Mouse (Mus musculus) brain, embryonic 18.5 days (tissue): ENCODE results near the gene Tsga10ip.
A peak's percentile ranks its signal among the peaks of the same experiment; 100 is the strongest.
"Not testable (repeated sequence)": the region's sequence is repeated elsewhere in the genome, so short reads cannot be mapped to it uniquely, and the experiment has no call there.

Experiments
- DNase-seq: peaks from one replicate; pipeline ENCODE4 v3.0.0-alpha.2; 2012; ENCODE audit warnings: low read depth, low spot score

Tsga10ip gene

DNA sequence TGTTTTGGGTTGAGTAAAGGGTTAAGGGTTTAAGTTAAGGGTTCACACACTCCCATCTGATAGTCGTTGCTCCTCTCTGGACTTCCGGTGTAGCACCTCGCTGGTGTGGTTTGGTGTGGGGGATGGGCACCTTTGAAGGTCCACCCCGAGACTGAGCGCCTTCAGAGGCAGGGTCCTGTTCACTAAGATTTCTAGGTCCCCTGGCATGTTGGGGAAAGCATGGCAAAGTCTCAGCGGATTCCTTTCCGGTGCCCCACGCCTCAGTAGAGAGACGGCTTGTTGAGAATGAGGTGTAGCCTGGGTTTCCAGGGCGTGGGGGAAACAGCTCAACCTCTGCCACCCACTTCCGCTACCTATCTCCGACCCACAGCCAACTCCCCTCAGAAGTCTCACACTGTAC lies 12.7 kb downstream of the Tsga10ip start:
- no peak for DNase-seq

DNA sequence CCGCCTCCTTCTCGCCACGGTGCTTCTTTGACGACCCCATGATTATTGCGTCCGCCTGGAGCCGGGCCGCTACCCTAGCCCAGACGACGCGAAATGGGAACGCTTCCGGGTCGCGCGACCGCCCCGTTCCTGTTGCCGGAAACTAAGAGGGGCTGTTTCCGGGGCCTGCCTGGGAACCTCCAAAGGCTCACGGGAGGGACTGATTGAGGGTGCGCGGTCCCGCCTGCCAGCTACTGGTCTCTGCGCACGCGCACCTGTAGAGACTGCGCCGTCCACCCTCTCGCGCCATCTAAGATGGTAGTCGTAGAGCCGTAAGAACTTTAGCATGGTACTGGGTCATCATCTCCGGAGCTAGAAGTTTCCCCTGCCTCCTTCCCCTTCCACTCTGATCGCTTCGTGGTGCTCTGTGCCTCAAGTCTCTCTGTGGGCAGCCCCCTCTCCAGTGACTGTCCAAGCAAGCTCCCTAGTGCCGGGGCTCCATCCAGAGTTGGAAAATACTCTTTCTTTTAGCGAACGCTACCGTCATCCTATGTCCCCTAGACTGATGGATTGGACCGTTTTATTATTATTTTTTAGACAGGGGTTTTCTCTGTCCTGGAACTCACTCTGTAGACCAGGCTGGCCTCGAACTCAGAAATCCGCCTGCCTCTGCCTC lies 13.6 kb downstream of the Tsga10ip start, which contains the start of gene Sart1:
Gene Sart1, minus strand, starts transcription at position 116 of the 655 bp plus-strand sequence.
- peak; percentile 93 for DNase-seq

DNA sequence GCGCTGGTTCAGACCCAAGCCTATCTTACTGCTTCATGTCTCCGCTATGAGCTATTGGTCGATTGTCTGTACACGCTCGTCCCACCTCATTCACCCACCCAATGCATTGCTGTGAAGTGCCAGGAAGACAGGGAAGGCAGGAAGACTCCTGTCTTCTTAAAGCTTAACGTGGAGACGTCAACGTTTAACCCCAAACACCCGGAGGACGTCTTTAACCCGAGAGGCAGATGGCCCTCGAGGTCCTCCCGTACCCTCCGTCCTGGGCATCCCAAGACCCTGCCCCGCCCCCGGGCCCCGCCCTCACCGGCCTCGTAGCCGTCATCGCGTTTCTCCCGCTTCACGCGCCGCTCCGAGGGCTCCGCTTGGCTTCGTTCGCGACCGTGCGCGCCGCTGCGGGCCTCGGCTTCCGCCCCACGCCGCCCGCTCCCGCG lies 14.3 kb downstream of the Tsga10ip start:
- DNase-seq = no peak

DNA sequence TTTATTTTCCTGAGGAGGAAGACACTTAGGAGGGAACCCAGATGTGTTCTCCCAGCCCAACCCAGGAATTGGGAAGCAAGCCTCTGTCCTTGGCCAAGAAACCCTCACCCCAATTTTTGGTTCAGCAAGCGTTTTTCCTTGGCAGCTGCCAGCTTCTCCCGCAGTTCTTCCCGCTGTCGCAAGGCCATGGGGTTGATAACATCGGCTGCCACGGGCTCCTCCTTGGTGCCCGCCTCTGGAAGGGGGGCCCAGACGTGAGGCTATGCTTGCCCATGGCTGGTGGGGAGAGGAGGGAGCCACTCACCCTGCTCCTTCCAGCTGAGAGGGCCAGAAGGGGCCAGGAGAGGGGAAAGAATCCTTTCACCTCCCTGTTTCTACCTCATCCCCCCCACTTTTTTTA lies 17.6 kb downstream of the Tsga10ip start:
- DNase-seq = no peak

DNA sequence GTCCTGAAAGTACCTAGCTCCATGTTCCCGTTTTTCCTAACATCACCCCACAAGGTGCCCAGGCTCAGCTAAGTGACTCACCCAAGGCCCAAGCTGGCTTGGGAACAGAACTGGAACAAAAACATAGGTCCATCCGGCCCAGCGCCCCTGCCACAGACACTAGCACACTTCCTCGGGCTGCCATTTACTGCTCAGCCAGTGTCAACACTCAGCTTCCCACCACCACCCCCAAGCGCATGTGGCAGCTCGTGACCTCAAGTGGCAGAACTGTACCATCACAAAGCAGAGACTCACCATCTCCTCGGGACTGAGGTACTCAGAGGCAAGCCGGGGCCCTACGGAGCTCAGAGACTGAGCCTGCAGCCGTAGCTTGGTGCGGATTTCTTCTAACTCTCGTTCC lies 19.0 kb downstream of the Tsga10ip start:
- DNase-seq = no peak

DNA sequence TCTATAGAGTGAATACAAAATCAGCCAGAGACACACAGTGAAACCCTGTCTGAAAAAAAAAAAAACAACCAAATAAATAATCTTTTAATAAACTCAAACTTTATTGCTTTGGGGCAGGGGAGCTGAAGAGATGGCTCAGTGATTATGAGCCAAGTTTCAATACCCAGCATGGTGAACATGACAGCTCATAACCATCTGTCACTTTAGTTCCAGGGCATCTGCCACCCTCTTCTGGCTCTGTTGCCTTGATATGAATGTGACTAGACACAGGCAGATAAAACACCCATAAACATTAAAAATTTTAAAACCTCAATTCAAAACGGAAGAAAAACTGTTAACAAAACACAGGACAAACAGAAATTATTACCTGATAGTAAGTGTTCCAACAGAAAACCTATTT lies 24.9 kb downstream of the Tsga10ip start:
- DNase-seq = no peak

DNA sequence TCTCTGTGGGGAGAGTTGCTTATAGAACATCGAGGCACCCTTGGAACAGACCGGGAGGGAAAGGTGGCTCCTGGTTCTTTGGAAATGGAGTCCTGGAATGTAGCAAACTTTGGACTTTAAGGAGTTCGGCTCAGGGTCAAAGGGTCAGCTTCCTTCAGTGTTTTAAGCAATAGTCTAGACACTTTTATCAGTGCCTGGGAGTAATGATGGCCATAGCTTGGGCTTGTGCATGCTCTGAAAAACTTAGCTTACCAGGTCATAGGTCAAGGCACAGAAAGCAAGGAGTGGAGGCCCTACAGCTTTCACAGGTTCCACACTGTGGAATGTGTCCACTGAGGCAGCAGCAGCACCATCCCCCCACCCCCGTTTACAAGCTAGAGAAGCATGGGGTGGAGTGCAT lies 27.6 kb downstream of the Tsga10ip start:
- no peak for DNase-seq

DNA sequence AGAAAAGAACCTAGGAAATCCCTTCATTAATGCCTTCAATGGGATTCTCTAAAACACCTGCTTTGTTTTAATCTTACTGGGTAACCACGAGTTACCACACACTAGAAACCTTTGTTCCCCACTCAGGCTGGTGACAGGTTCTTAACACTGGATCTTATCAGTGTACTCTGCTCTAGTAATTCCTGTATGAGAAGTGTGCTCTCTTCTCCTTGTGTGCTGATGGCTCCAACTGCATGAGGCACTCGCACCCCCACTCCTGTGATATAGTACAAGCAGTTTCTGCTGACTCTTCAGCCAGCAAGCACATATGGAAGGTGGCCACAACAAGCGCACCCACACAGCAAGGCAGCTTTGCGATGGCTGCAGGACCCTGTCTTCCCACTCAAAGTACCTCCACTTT lies 28.1 kb downstream of the Tsga10ip start:
- no peak for DNase-seq

DNA sequence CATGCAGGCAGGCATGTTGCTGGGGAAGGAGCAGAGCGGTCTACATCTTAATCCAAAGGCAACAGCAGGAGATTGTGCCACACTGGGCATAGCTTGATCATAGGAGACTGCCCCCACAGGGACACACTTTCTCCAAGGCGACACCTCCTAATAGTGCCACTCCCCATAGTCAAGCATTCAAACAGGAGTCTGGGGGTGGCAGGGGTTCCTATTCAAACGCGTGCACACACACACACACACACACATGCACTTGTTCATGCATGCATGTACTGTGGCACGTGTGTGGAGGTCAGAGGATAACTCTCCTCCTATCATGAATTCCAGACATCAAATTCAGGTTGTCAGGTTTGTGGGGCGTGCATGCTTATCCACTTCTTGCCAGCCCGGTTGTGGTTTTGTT lies 29.6 kb downstream of the Tsga10ip start:
- DNase-seq = no peak

DNA sequence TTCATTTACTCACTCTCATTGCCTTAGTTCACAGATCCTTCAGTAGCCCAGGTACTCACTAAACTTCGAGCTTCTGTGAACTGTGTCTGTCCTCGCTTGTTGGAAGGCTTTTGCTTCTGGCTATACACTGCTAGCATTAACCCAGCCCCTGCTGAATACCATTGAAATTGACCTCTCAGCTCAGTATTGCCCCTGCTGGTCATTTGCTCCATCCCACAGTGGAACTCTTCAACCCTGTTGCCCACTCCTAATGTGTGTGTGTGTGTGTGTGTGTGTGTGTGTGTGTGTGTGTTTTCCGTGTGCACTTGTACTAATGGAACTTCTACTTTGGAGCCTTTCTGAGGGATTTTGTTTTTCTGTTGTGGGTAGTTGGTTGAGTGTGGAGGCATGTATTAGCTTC lies 31.4 kb downstream of the Tsga10ip start:
- DNase-seq = no peak

DNA sequence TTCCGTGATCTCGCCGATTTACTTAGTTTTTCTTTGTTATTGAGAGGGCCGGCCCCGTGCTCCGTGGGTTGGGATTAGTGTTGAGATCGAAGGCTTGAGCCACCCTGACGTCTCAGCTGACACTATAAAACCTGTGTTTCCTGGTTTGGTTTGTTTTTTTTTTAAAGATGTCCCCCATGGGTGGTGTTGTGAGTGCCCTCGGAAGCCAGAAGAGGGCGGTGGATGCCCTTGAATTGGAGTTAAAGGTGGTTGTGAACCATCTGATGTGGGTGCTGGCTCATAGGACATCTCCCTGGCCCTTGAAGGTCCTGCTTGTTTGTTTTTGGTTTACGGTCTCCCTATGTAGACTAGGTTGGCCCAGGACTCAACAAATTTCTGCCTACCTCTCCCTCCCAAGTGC lies 34.9 kb downstream of the Tsga10ip start:
- DNase-seq = no peak

DNA sequence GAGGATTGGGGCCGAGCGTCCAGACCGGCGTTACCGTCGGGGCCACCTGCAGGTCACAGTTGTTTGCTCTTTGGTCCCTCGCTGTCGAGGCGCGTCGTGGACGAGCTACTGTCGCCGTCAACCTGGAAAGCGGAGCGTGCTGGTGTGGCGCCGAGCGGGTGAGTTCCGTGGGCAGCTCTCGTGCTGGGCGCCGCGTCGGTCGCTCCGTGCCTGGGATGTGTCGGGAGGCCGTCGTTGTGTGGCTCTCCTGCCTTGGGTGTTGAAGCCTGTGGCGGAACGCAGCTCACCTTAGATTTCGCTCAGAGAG lies 35.3 kb downstream of the Tsga10ip start, which contains the start of gene Banf1:
Gene Banf1, minus strand, starts transcription at position 116 of the 307 bp plus-strand sequence.
- no peak for DNase-seq

DNA sequence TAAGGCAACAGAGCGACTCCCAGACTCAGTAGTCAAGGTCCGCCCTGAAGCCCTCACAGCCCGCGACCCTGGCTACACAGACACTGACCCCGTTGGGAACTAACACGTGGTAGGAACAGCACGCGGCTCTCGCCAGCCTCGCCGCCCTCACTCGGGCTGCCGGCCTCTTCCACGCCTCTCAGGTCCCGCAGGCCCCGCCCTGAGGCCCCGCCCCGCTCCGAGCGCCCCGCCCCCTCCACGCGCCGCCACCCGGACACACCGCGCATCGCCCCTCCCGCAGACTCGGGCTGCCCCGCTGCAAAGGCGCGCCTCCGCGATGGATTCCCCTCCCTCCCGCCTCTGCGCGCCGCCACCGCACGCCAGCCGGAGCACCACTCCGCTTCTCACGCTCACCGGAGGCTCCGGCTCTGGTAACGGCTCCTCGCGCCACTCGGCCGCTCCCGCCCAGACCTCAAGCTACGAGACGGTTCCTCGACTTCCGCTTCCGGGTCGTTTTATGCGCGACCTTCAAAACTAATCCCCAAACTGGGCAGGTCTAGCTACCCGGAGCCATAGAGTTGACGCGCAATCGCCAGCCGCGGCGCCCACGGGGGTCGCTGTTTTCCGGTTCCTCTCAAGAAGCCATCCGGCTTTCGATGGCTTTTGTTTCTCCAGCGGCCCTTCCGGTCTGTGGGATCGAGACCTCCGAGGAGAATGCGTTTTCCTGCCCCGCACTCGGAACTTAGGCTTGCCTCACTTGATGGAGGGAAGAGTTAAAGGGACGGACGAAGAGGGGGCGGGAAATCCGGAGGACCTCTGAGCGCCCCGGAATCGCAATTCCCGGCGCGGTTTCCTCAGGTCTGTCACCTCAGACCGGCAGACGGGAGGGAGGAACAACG lies 35.9 kb downstream of the Tsga10ip start, which contains the start of gene Eif1ad:
Gene Eif1ad, plus strand, starts transcription at position 567 of the 878 bp plus-strand sequence.
- DNase-seq = peak; percentile 94

DNA sequence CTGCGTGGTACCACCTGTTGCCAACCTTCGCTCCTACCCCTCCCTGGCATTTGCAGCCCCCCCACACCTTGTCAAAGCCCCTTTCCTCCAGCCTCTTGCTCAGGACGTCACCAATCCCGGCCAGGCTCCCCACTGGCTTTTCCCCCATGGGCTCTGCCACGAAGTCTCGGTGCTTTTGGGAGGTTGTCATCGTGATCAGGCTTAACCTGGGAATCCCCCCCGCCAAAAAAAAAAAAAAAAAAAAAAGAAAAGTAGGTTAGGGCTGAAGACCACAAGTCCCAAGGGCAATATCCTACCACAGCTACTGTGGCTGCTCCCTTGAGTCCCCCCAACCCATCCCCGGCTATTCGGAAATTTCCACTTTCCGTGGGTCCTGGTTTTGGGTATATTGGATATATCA lies 36.6 kb downstream of the Tsga10ip start:
- DNase-seq = no peak

DNA sequence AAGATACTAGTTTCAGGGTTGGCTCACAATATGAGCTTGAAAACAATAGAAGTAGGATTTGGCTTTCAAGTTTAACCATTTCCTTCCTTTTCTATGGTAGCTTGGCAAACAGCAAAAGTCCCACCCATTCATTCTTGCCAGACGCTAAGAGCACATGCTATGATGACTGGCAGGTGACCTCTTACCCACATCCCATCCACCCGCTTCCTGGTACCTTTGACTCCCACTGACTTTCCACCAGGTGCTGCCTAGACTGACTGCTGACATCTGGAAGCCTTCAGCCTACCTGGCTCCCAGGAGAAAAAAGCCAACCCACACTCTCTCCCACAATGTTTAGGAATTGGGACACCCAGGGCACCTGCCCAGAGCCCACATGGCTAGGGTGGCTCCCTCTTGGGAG lies 38.2 kb downstream of the Tsga10ip start:
- DNase-seq = no peak

DNA sequence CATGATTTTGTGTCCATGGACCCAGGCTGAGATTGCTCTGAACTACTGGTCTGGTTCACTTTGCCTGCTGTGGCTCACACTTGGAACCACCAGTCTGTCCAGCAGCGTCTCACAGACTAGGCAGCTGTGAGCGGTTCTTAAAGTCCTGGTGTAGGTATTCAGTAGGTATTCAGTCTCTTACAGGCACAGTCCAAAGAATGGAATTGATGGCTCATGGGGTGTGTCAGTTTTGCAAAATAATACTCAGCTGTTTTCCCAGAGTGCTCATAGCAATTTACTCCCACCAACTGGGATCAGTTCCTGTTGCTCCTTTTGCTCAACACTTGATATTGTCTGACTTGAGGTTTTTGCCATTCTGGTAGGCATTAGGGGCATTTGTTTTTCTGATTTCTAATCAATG lies 40.1 kb downstream of the Tsga10ip start:
- DNase-seq = no peak

DNA sequence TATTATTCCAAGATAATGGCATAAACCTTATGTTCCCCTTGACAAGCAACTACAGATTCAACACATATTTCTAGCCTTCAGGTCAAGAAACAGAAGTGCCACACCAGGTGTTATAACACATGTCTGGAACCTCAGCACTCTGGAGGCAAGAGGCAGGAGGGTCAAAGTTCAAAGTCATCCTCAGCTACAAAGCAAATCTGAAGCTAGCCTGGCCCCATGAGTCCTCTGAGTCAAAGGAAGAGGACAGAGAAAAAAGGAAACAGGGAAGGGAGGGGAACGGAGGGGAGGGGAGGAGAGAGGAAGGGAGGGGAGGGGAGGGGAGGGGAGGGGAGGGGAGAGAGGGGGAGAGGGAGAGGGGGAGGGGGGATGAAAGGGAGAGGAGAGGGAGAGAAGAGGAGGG lies 46.2 kb downstream of the Tsga10ip start:
- DNase-seq = no peak

DNA sequence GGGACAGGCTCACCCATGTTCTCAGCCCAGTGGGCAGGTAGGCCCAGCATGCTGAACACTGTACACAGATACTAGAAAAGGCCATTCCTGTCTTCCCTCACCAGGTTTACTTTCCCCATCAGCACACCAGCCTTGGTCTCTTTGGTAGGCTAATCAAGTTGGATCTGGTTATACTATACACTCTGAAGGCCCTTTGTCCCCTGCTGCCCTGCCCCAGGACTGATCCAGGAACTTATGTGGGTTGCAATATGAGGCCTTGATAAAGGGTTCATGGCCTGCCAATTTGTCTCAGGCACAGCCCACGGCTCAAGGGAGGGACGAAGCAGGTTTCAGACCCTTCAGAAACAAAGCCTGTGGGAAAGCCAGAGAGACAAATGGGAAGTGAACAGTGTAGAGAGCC lies 48.7 kb downstream of the Tsga10ip start:
- DNase-seq = no peak

DNA sequence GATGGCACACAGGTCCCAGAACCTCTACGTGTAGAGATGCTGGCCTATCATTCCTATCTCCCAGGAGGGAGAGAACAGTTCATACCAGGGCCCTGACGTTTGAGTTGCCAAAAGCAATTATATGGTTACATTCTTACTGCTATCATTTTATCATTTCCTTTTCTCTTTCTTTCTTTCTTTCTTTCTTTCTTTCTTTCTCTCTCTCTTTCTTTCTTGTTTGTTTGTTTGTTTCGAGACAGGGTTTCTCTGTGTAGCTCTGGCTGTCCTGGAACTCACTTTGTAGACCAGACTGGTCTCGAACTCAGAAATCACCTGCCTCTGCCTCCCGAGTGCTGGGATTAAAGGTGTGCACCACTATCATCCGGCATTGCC lies 52.8 kb downstream of the Tsga10ip start, which contains the start of gene Cst6:
Gene Cst6, minus strand, starts transcription at position 73 of the 372 bp plus-strand sequence.
- DNase-seq = not testable (repeated sequence)

DNA sequence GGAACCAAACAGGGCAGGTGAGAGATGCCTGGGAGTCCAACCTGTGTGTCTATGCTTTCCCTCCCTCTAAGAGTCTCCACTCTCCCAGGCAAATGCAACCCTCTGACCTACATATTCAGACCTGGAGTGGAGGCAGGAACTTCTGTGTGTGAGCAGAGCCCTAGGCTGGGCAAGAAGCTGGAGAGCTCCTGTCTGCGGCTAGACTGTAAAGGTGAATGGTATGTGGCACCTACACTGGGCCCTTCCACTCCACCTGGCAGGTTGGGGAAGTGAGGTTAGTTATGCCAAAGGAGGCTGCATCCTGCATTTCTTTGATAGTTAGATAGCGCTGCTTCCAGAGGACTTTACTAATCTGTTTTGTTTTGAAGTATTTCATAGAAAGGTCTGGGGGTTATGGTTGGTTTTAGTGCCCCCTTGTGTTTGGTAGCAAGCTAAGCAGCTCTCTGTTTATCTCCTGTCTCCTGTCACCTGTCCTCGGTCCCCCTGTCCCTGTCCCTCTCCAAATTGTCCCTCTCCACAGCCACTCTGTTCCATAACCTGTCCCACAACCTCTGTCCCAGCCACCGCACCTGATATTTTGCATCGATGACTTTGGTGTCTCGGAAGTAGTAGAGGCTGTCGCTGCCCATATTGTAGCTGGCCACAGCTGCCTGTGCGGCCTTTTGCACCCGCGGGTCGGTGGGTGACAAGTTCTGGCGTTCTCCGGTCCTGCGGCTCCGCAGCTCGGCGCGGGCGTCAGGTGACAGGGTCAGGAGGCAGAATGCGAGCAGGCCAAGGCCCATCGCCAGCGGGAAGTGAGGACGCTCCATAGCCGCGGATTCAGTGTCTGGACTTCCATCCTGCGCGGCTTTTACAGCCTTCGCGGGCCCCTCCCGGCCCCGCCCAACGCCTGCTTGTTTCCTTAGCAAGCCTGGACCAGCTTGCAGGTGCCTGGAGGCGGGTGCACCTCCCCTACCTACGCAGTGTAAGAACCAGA lies 53.5 kb downstream of the Tsga10ip start:
- DNase-seq = no peak

DNA sequence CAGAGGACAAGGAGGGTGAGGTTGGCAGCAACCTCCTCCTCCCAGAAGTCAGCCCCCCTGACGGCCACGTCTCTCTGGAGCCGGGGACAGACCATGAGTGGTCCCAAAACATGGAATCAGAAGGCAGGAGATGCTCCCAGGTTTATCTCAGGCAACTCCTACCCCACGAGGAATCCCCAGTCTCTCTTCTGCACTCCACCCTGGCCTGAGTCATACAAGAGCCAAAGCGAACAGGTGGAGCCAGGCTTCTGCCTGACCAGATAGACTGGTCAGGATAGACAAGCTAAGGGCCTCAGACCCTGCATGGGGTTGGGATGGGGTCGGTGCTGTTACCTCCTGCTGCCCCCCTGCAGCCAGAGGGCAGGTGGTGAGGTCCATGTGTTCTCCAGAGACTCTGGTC lies 54.3 kb downstream of the Tsga10ip start:
- DNase-seq = no peak
